Mouse (Mus musculus): Measurements from ENCODE around the gene Fbxw7.

GRCm38 (mm10) chr3:84769411-84769810, 45.7 kb upstream of the Fbxw7 start:
- TF ChIP-seq CTCF (IDR thresholded peaks at IDR 0.05; ENCODE audit: extremely low read depth, insufficient read depth, low read length) (no peak), POLR2A (IDR thresholded peaks at IDR 0.05; ENCODE audit: extremely low read depth, insufficient read depth, low read length) (no peak)
